Mouse (Mus musculus) heart, postnatal 0 days (tissue): ENCODE measurements around the gene Gse1. TPM values are rescaled to one million over a fixed set of nuclear protein-coding genes. Genes with fewer than 3 reads are reported as not detected.

Experiments
- ATAC-seq: fragments of 200-750 bp; cut with Nextera tagmentation; 2 replicates; pipeline ENCODE4 v1.8.0; 2017; ENCODE audit warnings: low read depth, moderate number of reproducible peaks, moderate library complexity; ENCODE audit not compliant: insufficient read depth
- DNase-seq: peaks from one replicate; pipeline ENCODE4 v3.0.0-alpha.2; 2016; ENCODE audit warnings: low spot score
- H3K27ac ChIP-seq: fragments of 300-500 bp; sonication (generic); 2 replicates; pipeline ENCODE4 v1.5.1; 2014; ENCODE audit warnings: low read depth, mild to moderate bottlenecking
- H3K27me3 ChIP-seq: fragments of 300-500 bp; sonication (generic); 2 replicates; pipeline ENCODE4 v1.6.1; 2014; ENCODE audit warnings: low read length, mixed read lengths; ENCODE audit not compliant: control insufficient read depth, insufficient read depth
- H3K36me3 ChIP-seq: fragments of 300-500 bp; sonication (generic); replicated peaks from 2 replicates; pipeline ENCODE4 v1.6.1; 2014; ENCODE audit warnings: low read length, mixed read lengths; ENCODE audit not compliant: control insufficient read depth, insufficient read depth
- H3K4me1 ChIP-seq: fragments of 300-500 bp; sonication (generic); 2 replicates; pipeline ENCODE4 v1.6.1; 2014; ENCODE audit warnings: antibody characterized with exemption; ENCODE audit not compliant: control insufficient read depth, insufficient read depth
- H3K4me2 ChIP-seq: fragments of 300-500 bp; sonication (generic); 2 replicates; pipeline ENCODE4 v1.6.1; 2014; ENCODE audit warnings: low read depth, mild to moderate bottlenecking, low read length, moderate library complexity
- H3K4me3 ChIP-seq: fragments of 300-500 bp; sonication (generic); 2 replicates; pipeline ENCODE4 v1.5.1; 2014; ENCODE audit warnings: low read depth, low read length
- H3K9ac ChIP-seq: fragments of 300-500 bp; sonication (generic); replicated peaks from 2 replicates; pipeline ENCODE4 v1.6.1; 2014; ENCODE audit warnings: low read depth, low read length, mixed read lengths
- H3K9me3 ChIP-seq: fragments of 300-500 bp; sonication (generic); replicated peaks from 2 replicates; pipeline ENCODE4 v1.6.1; 2016; ENCODE audit warnings: low read length; ENCODE audit not compliant: control insufficient read depth
- CTCF ChIP-seq: IDR thresholded peaks from 2 replicates; pipeline ENCODE4 v1.5.1; 2016; ENCODE audit warnings: antibody characterized with exemption, control low read depth, low read depth
- EP300 ChIP-seq: IDR thresholded peaks from 2 replicates; pipeline ENCODE4 v1.6.1; 2016; ENCODE audit warnings: antibody characterized with exemption, low read depth
- WGBS: fragments of 180-500 bp; shearing (Covaris S2); extraction: QIAGEN DNeasy Blood & Tissue Kit; methylation state at CpG from one replicate; pipeline ENCODE4 v1.1.7; 2014; 5-methylcytosine and 5-hydroxymethylcytosine counted together
- microRNA-seq: library from miRNA; unstranded; fragments of <30 nt; microRNA quantifications from one replicate; pipeline ENCODE4, GENCODE M21; 2016
- polyA plus RNA-seq: library from polyadenylated mRNA; unstranded; fragments of >200 nt; fragmentation: Nextera tagmentation; extraction: Ambion mirVana; gene quantifications from 2 replicates; pipeline ENCODE4 v1.2.1, GENCODE M21; 2015
- total RNA-seq: library from RNA; depleted of rRNA; stranded (reverse); fragments of >200 nt; gene quantifications from 2 replicates; pipeline ENCODE4 v1.2.3, GENCODE M21; 2014; ENCODE audit warnings: low replicate concordance; rRNA removed

The Gse1 gene
- total and polyA plus RNA-seq, 2 experiments from 2014 or later: 5.4 to 18.7 TPM

DNA sequence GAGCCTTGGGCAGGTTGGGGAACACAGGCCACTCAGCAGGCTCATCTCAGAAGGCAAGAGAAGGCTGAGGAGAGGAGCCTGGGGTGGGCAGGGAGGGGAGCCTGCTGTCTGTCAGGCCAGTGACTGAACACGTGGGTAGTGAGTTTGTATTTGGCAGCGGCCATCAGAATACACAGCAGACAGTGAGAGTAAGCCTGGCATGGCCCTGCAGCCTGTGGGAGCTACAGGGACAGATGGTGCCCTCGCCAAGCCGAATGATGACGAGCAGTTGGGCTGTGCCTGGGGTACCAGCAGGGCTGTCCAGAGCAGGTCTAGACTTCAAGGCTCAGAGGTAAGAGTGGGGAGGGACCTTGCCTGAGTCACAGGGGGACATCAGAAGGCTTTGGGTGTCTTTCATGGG, 399.0 kb downstream of the Gse1 start:
- no peak for TF ChIP-seq CTCF
- no peak for TF ChIP-seq EP300
- Histone ChIP-seq H3K4me3 (no peak overlapping the region), H3K4me2 (no peak overlapping the region), H3K27ac (no peak overlapping the region), H3K9ac (no peak overlapping the region), H3K27me3 (no peaks in the 10 kb centered on the region), H3K9me3 (no peaks in the 10 kb centered on the region), H3K36me3 (no peaks in the 10 kb centered on the region), H3K4me1 (no peaks in the 10 kb centered on the region; the same call in 1 of the 2 replicates)
- 78% methylated on average over 5 of the region's 5 CpGs for WGBS
- ATAC-seq: no peak
- DNase-seq: no peak

DNA sequence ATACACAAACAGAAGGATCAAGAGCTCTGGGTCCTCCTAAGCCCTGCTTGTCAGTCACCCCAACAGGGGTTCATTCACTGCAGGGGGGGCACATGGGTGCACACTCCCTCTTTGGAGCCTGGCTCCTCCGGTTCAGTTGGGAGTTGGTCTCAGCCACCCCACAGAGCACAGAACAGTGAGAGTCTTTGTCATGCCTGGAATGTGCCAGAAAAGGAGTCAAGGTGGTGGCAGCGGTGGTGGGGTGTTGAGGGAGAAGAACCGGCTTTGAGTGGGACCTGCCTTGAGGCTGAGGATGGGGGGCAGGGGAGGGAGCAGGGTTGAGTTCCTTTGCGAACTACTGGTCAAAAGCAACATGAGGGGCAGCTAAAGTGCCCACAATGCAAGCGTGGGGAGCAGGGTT, 401.8 kb downstream of the Gse1 start:
- no peaks in the 10 kb centered on the region for H3K9me3 ChIP-seq
- no peak overlapping the region for H3K4me3 ChIP-seq
- no peaks in the 10 kb centered on the region for H3K36me3 ChIP-seq
- 57% methylated on average over 5 of the region's 5 CpGs for WGBS
- no peak overlapping the region for H3K4me2 ChIP-seq
- no peak overlapping the region for H3K27ac ChIP-seq
- no peak for DNase-seq
- H3K9ac ChIP-seq: no peak overlapping the region
- no peaks in the 10 kb centered on the region for H3K27me3 ChIP-seq
- no peak for ATAC-seq
- TF ChIP-seq EP300 (no peak), CTCF (no peak)
- peaks cover 8% of the 10 kb centered on the region; the same call in 1 of the 2 replicates for H3K4me1 ChIP-seq

DNA sequence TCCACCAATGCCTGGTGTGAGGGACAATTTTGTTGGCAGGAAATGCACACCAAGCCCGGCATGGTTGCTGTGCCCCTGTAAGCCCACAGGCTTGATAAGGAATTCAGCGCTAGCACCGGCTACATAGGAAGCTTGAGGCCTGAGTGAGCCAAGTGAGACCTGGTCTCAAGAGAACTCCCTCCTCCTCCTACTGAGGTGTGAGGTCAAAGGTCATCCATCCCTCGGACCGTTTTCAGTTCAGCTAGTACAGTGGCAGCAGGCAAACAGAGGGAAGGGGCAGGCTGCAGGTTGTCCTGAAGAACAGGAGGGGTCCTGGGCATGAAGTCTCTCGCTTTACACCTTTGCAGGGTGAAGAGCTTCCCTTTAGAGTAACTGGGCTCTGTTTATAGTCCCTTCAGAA, 402.6 kb downstream of the Gse1 start:
- H3K4me2 ChIP-seq: no peak overlapping the region
- no peak overlapping the region for H3K4me3 ChIP-seq
- WGBS: 53% methylated on average over 6 of the region's 6 CpGs
- H3K9ac ChIP-seq: no peak overlapping the region
- peaks cover 8% of the 10 kb centered on the region; the same call in 1 of the 2 replicates for H3K4me1 ChIP-seq
- H3K9me3 ChIP-seq: no peaks in the 10 kb centered on the region
- no peak for ATAC-seq
- no peak overlapping the region for H3K27ac ChIP-seq
- no peak for DNase-seq
- TF ChIP-seq EP300 (no peak), CTCF (no peak)
- H3K27me3 ChIP-seq: no peaks in the 10 kb centered on the region
- no peaks in the 10 kb centered on the region for H3K36me3 ChIP-seq

Small RNA genes within 50 kb of the gene (microRNA-seq; reads per million reads assigned to microRNA genes)
- gene Gm22715 (not detected), gene Mir7687 (0.54 reads per million)

Other genes starting within 250 kb of the Gse1 start
- 5.4 and 15.5 TPM in 2 replicates for gene Crispld2, start 236.0 kb upstream of the Gse1 start, total RNA-seq
- gene Crispld2, start 236.0 kb upstream of the Gse1 start, polyA plus RNA-seq: 2.5 and 2.6 TPM in 2 replicates
- gene Zdhhc7, start 127.0 kb upstream of the Gse1 start, total RNA-seq: 57.6 and 86.8 TPM in 2 replicates
- gene Zdhhc7, start 127.0 kb upstream of the Gse1 start, polyA plus RNA-seq: 33.5 and 35.2 TPM in 2 replicates
- gene 6430548M08Rik, start 114.3 kb upstream of the Gse1 start, total RNA-seq: 14.5 and 22.2 TPM in 2 replicates
- gene 6430548M08Rik, start 114.3 kb upstream of the Gse1 start, polyA plus RNA-seq: 7.1 and 8.4 TPM in 2 replicates
- gene Fam92b, start 51.0 kb upstream of the Gse1 start, total RNA-seq: not detected in 2 replicates
- gene Fam92b, start 51.0 kb upstream of the Gse1 start, polyA plus RNA-seq: 0.44 TPM in 1 of 2 replicates, not detected in the other